15 mouse cellular contexts compared by ENCODE assay signal in the genomic region with DNA sequence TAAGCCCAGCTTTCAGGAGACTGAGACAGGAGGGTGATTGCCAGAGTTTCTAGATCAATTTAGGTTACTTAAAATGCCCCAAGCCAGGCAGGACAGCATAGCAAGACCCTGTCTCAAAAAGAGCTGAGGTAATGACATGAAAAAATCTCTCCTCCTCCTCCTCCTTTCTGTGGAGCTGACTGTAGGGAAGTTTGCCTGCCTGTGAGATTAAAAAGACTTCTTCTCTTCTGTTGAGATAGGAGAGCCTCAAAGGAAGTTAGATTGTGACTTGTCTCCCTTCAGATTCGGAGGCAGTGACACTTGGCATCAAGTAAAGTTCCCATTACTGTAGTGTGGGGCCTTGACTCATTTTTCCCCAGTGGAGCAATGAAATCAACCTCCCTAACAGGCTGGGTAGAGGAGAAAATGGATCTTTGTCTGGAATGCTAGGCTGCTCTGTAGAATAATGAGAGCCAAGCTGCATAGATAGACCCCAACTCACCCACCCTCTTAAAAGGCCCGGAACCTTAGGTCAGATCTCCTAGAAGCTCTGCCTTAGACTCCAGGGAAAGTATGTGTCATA. TPM values are rescaled to one million over a fixed set of nuclear protein-coding genes. Genes with fewer than 3 reads are reported as not detected.
DNase-seq lines count a peak whose midpoint lies in the region; ATAC-seq and TF ChIP-seq lines count a peak whose summit lies in the region.
"Had no signal": no experiment of that assay in that cellular context is flagged by ENCODE, and none has a peak within 500 bp of the region (broad histone marks: within the 10 kb centered on the region; RNA-seq: fewer than 3 reads in every experiment).

No protein-coding gene starts in this region.

- 51% methylated on average over 2 of the region's 2 CpGs for WGBS in heart, embryonic 14.5 days
- WGBS in liver, embryonic 12.5 days (ENCODE audit: insufficient replicate concordance), result 46% methylated on average over 2 of the region's 2 CpGs

- peaks cover 11 to 50% of the 10 kb centered on the region in 2 experiments for H3K4me1 ChIP-seq in heart, embryonic 14.5 days (ENCODE audit: control insufficient read depth in 2 of 2, insufficient read depth in 2 of 2, low read length in 2 of 2)
- peaks cover 87% of the 10 kb centered on the region for H3K4me1 ChIP-seq in E14TG2a.4 (replicated peaks; ENCODE audit: low read depth, low read length)
- peaks cover 18 to 39% of the 10 kb centered on the region in 2 experiments for H3K4me1 ChIP-seq in MEL (ENCODE audit: control insufficient read depth in 1 of 2, insufficient read depth in 2 of 2, low read length in 2 of 2)
- H3K4me1 ChIP-seq in liver, embryonic 12.5 days, result peaks cover 82% of the 10 kb centered on the region

- H3K4me3 ChIP-seq in heart, embryonic 14.5 days (ENCODE audit: control insufficient read depth in 1 of 2, insufficient read depth in 1 of 2, low read depth in 1 of 2, low read length in 2 of 2), result no peak overlapping the region
- H3K4me3 ChIP-seq in E14TG2a.4 (replicated peaks; ENCODE audit: low read length) (peak overlapping the region; percentile 92), MEL (ENCODE audit: control insufficient read depth in 1 of 2, insufficient read depth in 1 of 2, low read depth in 2 of 2, low read length in 2 of 2) (no peak overlapping the region)
- peak overlapping the region; percentile 93 for H3K4me3 ChIP-seq in liver, embryonic 12.5 days
- H3K4me3 ChIP-seq: layer of hippocampus, adult 2 months; midbrain, embryonic 13.5 days; neural tube, embryonic 13.5 days had no signal

- H3K9me3 ChIP-seq in heart, embryonic 14.5 days (ENCODE audit: control insufficient read depth, low read length), result no peaks in the 10 kb centered on the region
- H3K9me3 ChIP-seq in E14TG2a.4 (ENCODE audit: low read length), result no peaks in the 10 kb centered on the region
- H3K9me3 ChIP-seq in MEL (replicated peaks; ENCODE audit: insufficient read depth, low read length), result no peaks in the 10 kb centered on the region
- no peaks in the 10 kb centered on the region for H3K9me3 ChIP-seq in liver, embryonic 12.5 days (replicated peaks)
- H3K9me3 ChIP-seq: midbrain, embryonic 13.5 days; neural tube, embryonic 13.5 days had no signal

- peak overlapping the region; percentile 3 to 35; a peak in 1 of 4 replicates for H3K27ac ChIP-seq in heart, embryonic 14.5 days (replicated peaks in 1 of 2; ENCODE audit: control insufficient read depth in 1 of 2, insufficient read depth in 1 of 2, low read depth in 2 of 2, low read length in 2 of 2)
- H3K27ac ChIP-seq in MEL (ENCODE audit: control insufficient read depth, low read depth, low read length), result peak overlapping the region; percentile 68
- H3K27ac ChIP-seq in liver, embryonic 12.5 days, result peak overlapping the region; percentile 79
- H3K27ac ChIP-seq: midbrain, embryonic 13.5 days had no signal

- peaks cover 9% of the 10 kb centered on the region for H3K36me3 ChIP-seq in heart, embryonic 14.5 days (ENCODE audit: control insufficient read depth, insufficient read depth, low read length)
- H3K36me3 ChIP-seq in E14TG2a.4 (ENCODE audit: insufficient read depth, low read length), result peaks cover 42% of the 10 kb centered on the region
- H3K36me3 ChIP-seq in MEL (ENCODE audit: control insufficient read depth in 1 of 2, insufficient read depth in 2 of 2, low read length in 2 of 2), result peaks cover 6 to 44% of the 10 kb centered on the region in 2 experiments
- peaks cover 17% of the 10 kb centered on the region for H3K36me3 ChIP-seq in liver, embryonic 12.5 days

- H3K27me3 ChIP-seq in heart, embryonic 14.5 days (ENCODE audit: control insufficient read depth, insufficient read depth, low read length), result no peaks in the 10 kb centered on the region
- no peaks in the 10 kb centered on the region for H3K27me3 ChIP-seq in E14TG2a.4 (ENCODE audit: insufficient read depth, low read length)
- H3K27me3 ChIP-seq in MEL (ENCODE audit: control insufficient read depth in 1 of 2, insufficient read depth in 2 of 2, low read length in 2 of 2), result no peaks in the 10 kb centered on the region
- no peaks in the 10 kb centered on the region for H3K27me3 ChIP-seq in liver, embryonic 12.5 days (replicated peaks)
- H3K27me3 ChIP-seq: midbrain, embryonic 13.5 days; neural tube, embryonic 13.5 days had no signal

- no peak overlapping the region for H3K9ac ChIP-seq in heart, embryonic 14.5 days (ENCODE audit: low read length)
- H3K9ac ChIP-seq in MEL (ENCODE audit: control insufficient read depth, low read depth, low read length, poor library complexity, severe bottlenecking), result peak overlapping the region; percentile 10; the same call in 1 of the 2 replicates
- H3K9ac ChIP-seq in liver, embryonic 12.5 days, result peak overlapping the region; percentile 50
- H3K9ac ChIP-seq: midbrain, embryonic 13.5 days; neural tube, embryonic 13.5 days had no signal

- TF ChIP-seq RAD21 in MEL (IDR thresholded peaks at IDR 0.05; ENCODE audit: low read depth, low read length), result no peak

- TF ChIP-seq EP300 in MEL (IDR thresholded peaks at IDR 0.05; ENCODE audit: low read depth in 1 of 2, low read length in 2 of 2), result peak; percentile 91 to 92

- H3K79me2 ChIP-seq in MEL (ENCODE audit: control insufficient read depth, insufficient read depth, low read length, poor library complexity), result peaks cover 44% of the 10 kb centered on the region

- TF ChIP-seq CTCF in E14TG2a.4 (conservative IDR thresholded peaks at IDR 0.05; ENCODE audit: low read length) (no peak), MEL (IDR thresholded peaks at IDR 0.05 in 2 of 3, conservative IDR thresholded peaks at IDR 0.05 in 1 of 3; ENCODE audit: control insufficient read depth in 1 of 3, insufficient read depth in 1 of 3, low read depth in 2 of 3, low read length in 3 of 3, poor library complexity in 1 of 3, severe bottlenecking in 1 of 3) (no peak)

- no peak for ATAC-seq in heart, embryonic 14.5 days (ENCODE audit: insufficient number of reproducible peaks, insufficient read depth, low FRiP score, low read depth)
- ATAC-seq in liver, embryonic 12.5 days, result no peak
- no peak for ATAC-seq in megakaryocyte-erythroid progenitor cell, adult 5-6 weeks (replicated peaks; ENCODE audit: low FRiP score, low TSS enrichment, poor library complexity, severe bottlenecking)
- ATAC-seq: activated CD4-positive, CD25-positive, alpha-beta regulatory T cell, adult 4 months; midbrain, embryonic 13.5 days had no signal

- no peak for TF ChIP-seq POLR2A in MEL (IDR thresholded peaks at IDR 0.05; ENCODE audit: control insufficient read depth in 1 of 2, insufficient read depth in 1 of 2, low read depth in 1 of 2, low read length in 2 of 2, poor library complexity in 1 of 2)

- H3K4me2 ChIP-seq in heart, embryonic 14.5 days (ENCODE audit: low read length), result no peak overlapping the region
- H3K4me2 ChIP-seq in liver, embryonic 12.5 days, result peak overlapping the region; percentile 74

- no peak for DNase-seq in heart, adult 9 months (ENCODE audit: low spot score in 2 of 2)
- DNase-seq in MEL (ENCODE audit: low read depth, low spot score), result peak; percentile 78
- DNase-seq in frontal cortex, postnatal 10 days (ENCODE audit: low spot score in 2 of 2), result no peak
- DNase-seq: kidney, adult 18-20 months; left cerebral cortex, postnatal 4 days; right cerebral cortex, postnatal 25 days had no signal

RNA-seq across cellular contexts. Expression of a gene that starts 3.3 kb away (rescaled TPM):
- 140 and 146 TPM in 2 replicates for polyA plus RNA-seq in heart, embryonic 14.5 days (2014; fragmentation: Nextera tagmentation; extraction: Ambion mirVana)
- 55.2 and 57.6 TPM in 2 replicates for total RNA-seq in MEL (2012; rRNA removed)
- 100 to 1,000 TPM in 1 of 2 experiments, 10 to 100 TPM in 1; 94.1 to 109 TPM for polyA plus RNA-seq in MEL (2012; ENCODE audit: insufficient read depth in 1 of 2, insufficient read length in 2 of 2, low read depth in 1 of 2, low replicate concordance in 2 of 2, missing spikeins in 1 of 2)
- 113 and 114 TPM in 2 replicates for polyA plus RNA-seq in liver, embryonic 12.5 days (2016; fragmentation: Nextera tagmentation; extraction: Ambion mirVana)
- 42.2 and 56.1 TPM in 2 replicates for total RNA-seq in megakaryocyte-erythroid progenitor cell, adult 5-6 weeks (2014; fragmentation: Nextera tagmentation)
- 33.3 and 37.5 TPM in 2 replicates for total RNA-seq in megakaryocyte-erythroid progenitor cell, adult 5-6 weeks (2017)

RNA-seq across cellular contexts. Expression of a gene that starts 13.1 kb away (rescaled TPM):
- polyA plus RNA-seq in heart, embryonic 14.5 days (2014; fragmentation: Nextera tagmentation; extraction: Ambion mirVana), result 40.2 and 40.6 TPM in 2 replicates
- total RNA-seq in MEL (2012; rRNA removed), result 18.8 and 35.8 TPM in 2 replicates
- 10 to 100 TPM in 1 of 2 experiments, not detected in 1; 94.8 TPM for polyA plus RNA-seq in MEL (2012; ENCODE audit: insufficient read depth in 1 of 2, insufficient read length in 2 of 2, low read depth in 1 of 2, low replicate concordance in 2 of 2, missing spikeins in 1 of 2)
- 23.0 and 24.8 TPM in 2 replicates for polyA plus RNA-seq in liver, embryonic 12.5 days (2016; fragmentation: Nextera tagmentation; extraction: Ambion mirVana)
- 33.0 and 38.9 TPM in 2 replicates for total RNA-seq in megakaryocyte-erythroid progenitor cell, adult 5-6 weeks (2014; fragmentation: Nextera tagmentation)
- 16.3 and 24.8 TPM in 2 replicates for total RNA-seq in megakaryocyte-erythroid progenitor cell, adult 5-6 weeks (2017)

RNA-seq across cellular contexts. Expression of a gene that starts 32.8 kb away (rescaled TPM):
- polyA plus RNA-seq in heart, embryonic 14.5 days (2014; fragmentation: Nextera tagmentation; extraction: Ambion mirVana), result not detected in 2 replicates
- total RNA-seq in MEL (2012; rRNA removed), result not detected in 2 replicates
- not detected for polyA plus RNA-seq in MEL (2012; ENCODE audit: insufficient read depth in 1 of 2, insufficient read length in 2 of 2, low read depth in 1 of 2, low replicate concordance in 2 of 2, missing spikeins in 1 of 2)
- not detected in 2 replicates for polyA plus RNA-seq in liver, embryonic 12.5 days (2016; fragmentation: Nextera tagmentation; extraction: Ambion mirVana)
- not detected in 2 replicates for total RNA-seq in megakaryocyte-erythroid progenitor cell, adult 5-6 weeks (2014; fragmentation: Nextera tagmentation)
- total RNA-seq in megakaryocyte-erythroid progenitor cell, adult 5-6 weeks (2017), result not detected in 2 replicates
- total RNA-seq: hematopoietic stem cell, adult 5-6 weeks; layer of hippocampus, adult 2 months; left cerebral cortex, postnatal 4 days had no signal
- polyA plus RNA-seq: activated CD4-positive, CD25-positive, alpha-beta regulatory T cell, adult 4 months; midbrain, embryonic 13.5 days; neural tube, embryonic 13.5 days had no signal

RNA-seq across cellular contexts. Expression of a gene that starts 36.8 kb away (rescaled TPM):
- 17.4 and 20.8 TPM in 2 replicates for polyA plus RNA-seq in heart, embryonic 14.5 days (2014; fragmentation: Nextera tagmentation; extraction: Ambion mirVana)
- 21.8 and 26.4 TPM in 2 replicates for total RNA-seq in MEL (2012; rRNA removed)
- polyA plus RNA-seq in MEL (2012; ENCODE audit: insufficient read depth in 1 of 2, insufficient read length in 2 of 2, low read depth in 1 of 2, low replicate concordance in 2 of 2, missing spikeins in 1 of 2), result 10 to 100 TPM in 1 of 2 experiments, not detected in 1; 20.8 TPM
- polyA plus RNA-seq in liver, embryonic 12.5 days (2016; fragmentation: Nextera tagmentation; extraction: Ambion mirVana), result 40.2 and 41.7 TPM in 2 replicates
- 62.2 and 79.3 TPM in 2 replicates for total RNA-seq in megakaryocyte-erythroid progenitor cell, adult 5-6 weeks (2014; fragmentation: Nextera tagmentation)
- total RNA-seq in megakaryocyte-erythroid progenitor cell, adult 5-6 weeks (2017), result 49.9 and 60.7 TPM in 2 replicates

RNA-seq across cellular contexts. Expression of a gene that starts 56.7 kb away (rescaled TPM):
- polyA plus RNA-seq in heart, embryonic 14.5 days (2014; fragmentation: Nextera tagmentation; extraction: Ambion mirVana), result 62.5 and 69.3 TPM in 2 replicates
- 54.2 and 69.3 TPM in 2 replicates for total RNA-seq in MEL (2012; rRNA removed)
- 100 to 1,000 TPM in 1 of 2 experiments, 10 to 100 TPM in 1; 82.7 to 131 TPM for polyA plus RNA-seq in MEL (2012; ENCODE audit: insufficient read depth in 1 of 2, insufficient read length in 2 of 2, low read depth in 1 of 2, low replicate concordance in 2 of 2, missing spikeins in 1 of 2)
- 62.9 and 69.7 TPM in 2 replicates for polyA plus RNA-seq in liver, embryonic 12.5 days (2016; fragmentation: Nextera tagmentation; extraction: Ambion mirVana)
- total RNA-seq in megakaryocyte-erythroid progenitor cell, adult 5-6 weeks (2014; fragmentation: Nextera tagmentation), result 48.8 and 72.3 TPM in 2 replicates
- 51.4 and 57.0 TPM in 2 replicates for total RNA-seq in megakaryocyte-erythroid progenitor cell, adult 5-6 weeks (2017)

Comparison
In these comparisons a context has a peak if more than half of its experiments do, and no peak if none do; other contexts are left out.
1. H3K27ac ChIP-seq: peak in every context shown above with its lines; median percentile 79 in liver, embryonic 12.5 days; 68 in MEL; 19 in heart, embryonic 14.5 days.
2. H3K4me3 ChIP-seq: peak in E14TG2a.4 (single experiment) and liver, embryonic 12.5 days (single experiment); none in heart, embryonic 14.5 days (0 of 2) and MEL (0 of 2).